Comparison of ENCODE assay signal across 27 mouse cellular contexts in the genomic region with DNA sequence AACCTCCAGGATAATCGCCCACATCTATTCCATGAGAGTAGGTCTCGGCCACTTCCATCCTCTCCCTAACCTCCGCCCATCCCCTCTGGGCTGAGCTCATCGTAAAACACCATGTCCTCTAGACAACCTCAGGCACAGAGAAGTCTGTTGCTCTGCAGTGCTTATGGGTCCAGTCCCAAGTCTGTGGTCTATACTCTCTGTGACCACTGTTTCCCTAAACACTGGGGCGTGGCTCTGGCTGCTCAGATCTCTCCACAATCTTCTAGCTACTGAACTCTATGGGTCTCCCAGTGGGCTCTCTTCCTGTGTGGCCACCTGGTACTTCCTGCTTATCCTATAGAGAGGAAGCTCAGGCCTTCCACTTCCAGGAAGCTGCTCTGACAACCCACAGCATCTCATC. TPM values are rescaled to one million over a fixed set of nuclear protein-coding genes. Genes with fewer than 3 reads are reported as not detected.
DNase-seq lines count a peak whose midpoint lies in the region; ATAC-seq and TF ChIP-seq lines count a peak whose summit lies in the region.
"Had no signal": no experiment of that assay in that cellular context is flagged by ENCODE, and none has a peak within 500 bp of the region (broad histone marks: within the 10 kb centered on the region; RNA-seq: fewer than 3 reads in every experiment).

No protein-coding gene starts in this region.

- no peak for DNase-seq in embryonic facial prominence, embryonic 14.5 days (ENCODE audit: low spot score)
- no peak for DNase-seq in embryonic facial prominence, embryonic 10.5 days (ENCODE audit: low spot score)
- DNase-seq in stomach, postnatal 0 days (ENCODE audit: low spot score) = no peak
- no peak for DNase-seq in midbrain, postnatal 0 days (ENCODE audit: low spot score)
- DNase-seq in forebrain, embryonic 14.5 days (ENCODE audit: low spot score) = no peak
- DNase-seq: adrenal gland, postnatal 25 days; cerebellum, adult 18-20 months; cerebellum, adult 9-11 months; cerebellum, postnatal 36 days; gastrocnemius, adult 2 months; gastrocnemius, postnatal 25 days; heart, adult 18-20 months; heart, postnatal 10 days had no signal

- H3K4me3 ChIP-seq in embryonic facial prominence, embryonic 14.5 days (ENCODE audit: low read depth, low read length) = no peak overlapping the region
- no peak overlapping the region for H3K4me3 ChIP-seq in embryonic facial prominence, embryonic 10.5 days
- H3K4me3 ChIP-seq in stomach, embryonic 15.5 days (replicated peaks) = no peak overlapping the region
- no peak overlapping the region for H3K4me3 ChIP-seq in stomach, postnatal 0 days (ENCODE audit: low read depth, low read length)
- no peak overlapping the region for H3K4me3 ChIP-seq in stomach, embryonic 16.5 days (replicated peaks; ENCODE audit: low read length)
- no peak overlapping the region for H3K4me3 ChIP-seq in midbrain, postnatal 0 days (ENCODE audit: low read depth, low read length)
- H3K4me3 ChIP-seq in forebrain, embryonic 14.5 days (ENCODE audit: low read depth, low read length) = no peak overlapping the region
- H3K4me3 ChIP-seq: gastrocnemius, adult 2 months; heart, embryonic 10.5 days; hindbrain, embryonic 10.5 days had no signal

- TF ChIP-seq EP300 in stomach, postnatal 0 days (optimal IDR thresholded peaks at IDR 0.05) = no peak

- no peak for TF ChIP-seq CTCF in stomach, postnatal 0 days (IDR thresholded peaks at IDR 0.05; ENCODE audit: low read depth)
- TF ChIP-seq CTCF in midbrain, postnatal 0 days (IDR thresholded peaks at IDR 0.05) = no peak

- H3K27me3 ChIP-seq in embryonic facial prominence, embryonic 14.5 days (replicated peaks; ENCODE audit: control insufficient read depth, insufficient read depth, low read length) = no peaks in the 10 kb centered on the region
- peaks cover 8% of the 10 kb centered on the region for H3K27me3 ChIP-seq in embryonic facial prominence, embryonic 10.5 days (replicated peaks; ENCODE audit: low read depth, poor library complexity, severe bottlenecking)
- H3K27me3 ChIP-seq in stomach, embryonic 15.5 days (replicated peaks) = no peaks in the 10 kb centered on the region
- no peaks in the 10 kb centered on the region for H3K27me3 ChIP-seq in stomach, postnatal 0 days (ENCODE audit: control insufficient read depth, insufficient read depth, low read length)
- H3K27me3 ChIP-seq in stomach, embryonic 16.5 days (ENCODE audit: control insufficient read depth, insufficient read depth, low read length) = no peaks in the 10 kb centered on the region
- no peaks in the 10 kb centered on the region for H3K27me3 ChIP-seq in midbrain, postnatal 0 days (ENCODE audit: insufficient read depth, low read length)
- H3K27me3 ChIP-seq in forebrain, embryonic 14.5 days (replicated peaks; ENCODE audit: control insufficient read depth, insufficient read depth, low read length) = no peaks in the 10 kb centered on the region
- H3K27me3 ChIP-seq: CH12.LX, Patski had no signal

- no peak overlapping the region for H3K4me2 ChIP-seq in embryonic facial prominence, embryonic 14.5 days (ENCODE audit: low read depth, low read length)
- H3K4me2 ChIP-seq in stomach, embryonic 15.5 days = no peak overlapping the region
- H3K4me2 ChIP-seq in stomach, postnatal 0 days (replicated peaks; ENCODE audit: low read depth) = no peak overlapping the region
- no peak overlapping the region for H3K4me2 ChIP-seq in stomach, embryonic 16.5 days (ENCODE audit: low read depth, low read length)
- no peak overlapping the region for H3K4me2 ChIP-seq in midbrain, postnatal 0 days (ENCODE audit: low read depth, low read length, poor library complexity, severe bottlenecking)
- no peak overlapping the region for H3K4me2 ChIP-seq in forebrain, embryonic 14.5 days (ENCODE audit: low read length)
- H3K4me2 ChIP-seq: hindbrain, embryonic 14.5 days had no signal

- H3K9ac ChIP-seq in embryonic facial prominence, embryonic 14.5 days (ENCODE audit: low read depth, low read length) = no peak overlapping the region
- no peak overlapping the region for H3K9ac ChIP-seq in stomach, embryonic 15.5 days
- H3K9ac ChIP-seq in stomach, postnatal 0 days (ENCODE audit: low read length) = no peak overlapping the region
- H3K9ac ChIP-seq in stomach, embryonic 16.5 days (ENCODE audit: low read length) = no peak overlapping the region
- no peak overlapping the region for H3K9ac ChIP-seq in midbrain, postnatal 0 days (replicated peaks; ENCODE audit: low read length, poor library complexity, severe bottlenecking)
- H3K9ac ChIP-seq in forebrain, embryonic 14.5 days (ENCODE audit: low read length) = no peak overlapping the region
- H3K9ac ChIP-seq: hindbrain, embryonic 14.5 days had no signal

- H3K36me3 ChIP-seq in embryonic facial prominence, embryonic 14.5 days (ENCODE audit: control insufficient read depth, insufficient read depth, low read length) = no peaks in the 10 kb centered on the region
- H3K36me3 ChIP-seq in embryonic facial prominence, embryonic 10.5 days (replicated peaks) = no peaks in the 10 kb centered on the region
- no peaks in the 10 kb centered on the region for H3K36me3 ChIP-seq in stomach, embryonic 15.5 days
- no peaks in the 10 kb centered on the region for H3K36me3 ChIP-seq in stomach, postnatal 0 days (ENCODE audit: control insufficient read depth, insufficient read depth, low read length)
- H3K36me3 ChIP-seq in stomach, embryonic 16.5 days (ENCODE audit: control insufficient read depth, insufficient read depth, low read length) = no peaks in the 10 kb centered on the region
- no peaks in the 10 kb centered on the region for H3K36me3 ChIP-seq in midbrain, postnatal 0 days (ENCODE audit: insufficient read depth, low read length)
- no peaks in the 10 kb centered on the region for H3K36me3 ChIP-seq in forebrain, embryonic 14.5 days (ENCODE audit: control insufficient read depth, insufficient read depth, low read length)
- H3K36me3 ChIP-seq: heart, embryonic 10.5 days; hindbrain, embryonic 10.5 days had no signal

- H3K27ac ChIP-seq in embryonic facial prominence, embryonic 14.5 days (replicated peaks; ENCODE audit: low read depth, low read length) = no peak overlapping the region
- no peak overlapping the region for H3K27ac ChIP-seq in embryonic facial prominence, embryonic 10.5 days (replicated peaks)
- H3K27ac ChIP-seq in stomach, embryonic 15.5 days = no peak overlapping the region
- no peak overlapping the region for H3K27ac ChIP-seq in stomach, postnatal 0 days (replicated peaks)
- H3K27ac ChIP-seq in stomach, embryonic 16.5 days (ENCODE audit: low read length) = no peak overlapping the region; the same call in 1 of the 2 replicates
- no peak overlapping the region for H3K27ac ChIP-seq in midbrain, postnatal 0 days (ENCODE audit: low read depth, low read length)
- H3K27ac ChIP-seq in forebrain, embryonic 14.5 days (ENCODE audit: low read depth, low read length) = no peak overlapping the region
- H3K27ac ChIP-seq: gastrocnemius, adult 2 months; heart, embryonic 10.5 days; hindbrain, embryonic 10.5 days; hindbrain, embryonic 14.5 days had no signal

- 76% methylated on average over 5 of the region's 5 CpGs for WGBS in embryonic facial prominence, embryonic 14.5 days
- 90% methylated on average over 5 of the region's 5 CpGs for WGBS in embryonic facial prominence, embryonic 10.5 days
- 88% methylated on average over 5 of the region's 5 CpGs for WGBS in stomach, embryonic 15.5 days
- 87% methylated on average over 5 of the region's 5 CpGs for WGBS in stomach, postnatal 0 days
- WGBS in stomach, embryonic 16.5 days = 84% methylated on average over 5 of the region's 5 CpGs
- 93% methylated on average over 5 of the region's 5 CpGs for WGBS in midbrain, postnatal 0 days
- 93% methylated on average over 5 of the region's 5 CpGs for WGBS in forebrain, embryonic 14.5 days

- ATAC-seq in embryonic facial prominence, embryonic 14.5 days (ENCODE audit: low read depth) = peak; percentile 18; the same call in 1 of the 2 replicates
- ATAC-seq in stomach, embryonic 15.5 days (ENCODE audit: insufficient read depth, low FRiP score, low read depth) = peak; percentile 22; the same call in 1 of the 2 replicates
- no peak for ATAC-seq in stomach, postnatal 0 days (ENCODE audit: low FRiP score, low TSS enrichment)
- ATAC-seq in hematopoietic stem cell, adult 5-6 weeks (replicated peaks in 1 of 2; ENCODE audit: insufficient read depth in 1 of 2, low FRiP score in 2 of 2, low TSS enrichment in 1 of 2, low read depth in 1 of 2, poor library complexity in 2 of 2, severe bottlenecking in 2 of 2) = peak; percentile 43 to 44
- 0 out of 2 replicates have a peak, but pooled peaks have one; percentile 6 for ATAC-seq in stomach, embryonic 16.5 days (ENCODE audit: insufficient read depth, low FRiP score)
- ATAC-seq in midbrain, postnatal 0 days (ENCODE audit: low FRiP score) = no peak
- ATAC-seq in forebrain, embryonic 14.5 days = no peak
- ATAC-seq: activated CD4-positive, CD25-positive, alpha-beta regulatory T cell, adult 4 months; Patski had no signal

- no peaks in the 10 kb centered on the region for H3K9me3 ChIP-seq in embryonic facial prominence, embryonic 14.5 days (ENCODE audit: control insufficient read depth, low read length)
- H3K9me3 ChIP-seq in embryonic facial prominence, embryonic 10.5 days = no peaks in the 10 kb centered on the region
- H3K9me3 ChIP-seq in stomach, embryonic 15.5 days = no peaks in the 10 kb centered on the region
- no peaks in the 10 kb centered on the region for H3K9me3 ChIP-seq in stomach, postnatal 0 days (ENCODE audit: control insufficient read depth, low read length)
- H3K9me3 ChIP-seq in stomach, embryonic 16.5 days (replicated peaks; ENCODE audit: control insufficient read depth, low read length) = no peaks in the 10 kb centered on the region
- no peaks in the 10 kb centered on the region for H3K9me3 ChIP-seq in midbrain, postnatal 0 days (ENCODE audit: low read length)
- H3K9me3 ChIP-seq in forebrain, embryonic 14.5 days (replicated peaks; ENCODE audit: control insufficient read depth, low read length) = no peaks in the 10 kb centered on the region
- H3K9me3 ChIP-seq: heart, embryonic 10.5 days; hindbrain, embryonic 10.5 days had no signal

- H3K4me1 ChIP-seq in embryonic facial prominence, embryonic 14.5 days (ENCODE audit: control insufficient read depth, insufficient read depth, low read length) = peaks cover 6% of the 10 kb centered on the region
- H3K4me1 ChIP-seq in embryonic facial prominence, embryonic 10.5 days = peaks cover 13% of the 10 kb centered on the region
- 0 out of 2 replicates have a peak, but pooled peaks cover 19% of the 10 kb centered on the region for H3K4me1 ChIP-seq in stomach, embryonic 15.5 days
- no peaks in the 10 kb centered on the region for H3K4me1 ChIP-seq in stomach, postnatal 0 days (replicated peaks; ENCODE audit: control insufficient read depth, insufficient read depth)
- H3K4me1 ChIP-seq in stomach, embryonic 16.5 days (ENCODE audit: control insufficient read depth, insufficient read depth, low read length) = peaks cover 17% of the 10 kb centered on the region
- H3K4me1 ChIP-seq in midbrain, postnatal 0 days (ENCODE audit: insufficient read depth, low read length) = no peaks in the 10 kb centered on the region; the same call in 1 of the 2 replicates
- no peaks in the 10 kb centered on the region for H3K4me1 ChIP-seq in forebrain, embryonic 14.5 days (ENCODE audit: control insufficient read depth, insufficient read depth, low read length)
- H3K4me1 ChIP-seq: heart, embryonic 10.5 days had no signal

RNA-seq across cellular contexts. Expression of gene Map3k14, which starts 13.7 kb away (rescaled TPM):
- 4.6 and 5.1 TPM in 2 replicates for polyA plus RNA-seq in embryonic facial prominence, embryonic 14.5 days (2014; fragmentation: Nextera tagmentation; extraction: Ambion mirVana)
- polyA plus RNA-seq in embryonic facial prominence, embryonic 10.5 days (2016; fragmentation: Nextera tagmentation; extraction: Ambion mirVana) = 3.1 and 3.2 TPM in 2 replicates
- polyA plus RNA-seq in stomach, embryonic 15.5 days (2015; fragmentation: Nextera tagmentation; extraction: Ambion mirVana) = 3.6 and 3.8 TPM in 2 replicates
- 1.6 TPM in 2 replicates for polyA plus RNA-seq in stomach, postnatal 0 days (2015; fragmentation: Nextera tagmentation; extraction: Ambion mirVana)
- 4.4 and 10.6 TPM in 2 replicates for total RNA-seq in hematopoietic stem cell, adult 5-6 weeks (2017)
- polyA plus RNA-seq in stomach, embryonic 16.5 days (2015; fragmentation: Nextera tagmentation; extraction: Ambion mirVana) = 4.2 and 4.9 TPM in 2 replicates
- 4.8 and 6.1 TPM in 2 replicates for total RNA-seq in midbrain, postnatal 0 days (2014; rRNA removed)
- polyA plus RNA-seq in midbrain, postnatal 0 days (2015; fragmentation: Nextera tagmentation; extraction: Ambion mirVana) = 1.5 and 1.7 TPM in 2 replicates
- 1.7 and 2.7 TPM in 2 replicates for polyA plus RNA-seq in forebrain, embryonic 14.5 days (2014; fragmentation: Nextera tagmentation; extraction: Ambion mirVana)

RNA-seq across cellular contexts. Expression of gene Spata32, which starts 35.4 kb away (rescaled TPM):
- not detected in 2 replicates for polyA plus RNA-seq in embryonic facial prominence, embryonic 14.5 days (2014; fragmentation: Nextera tagmentation; extraction: Ambion mirVana)
- polyA plus RNA-seq in embryonic facial prominence, embryonic 10.5 days (2016; fragmentation: Nextera tagmentation; extraction: Ambion mirVana) = not detected in 2 replicates
- polyA plus RNA-seq in stomach, embryonic 15.5 days (2015; fragmentation: Nextera tagmentation; extraction: Ambion mirVana) = not detected in 2 replicates
- not detected in 2 replicates for polyA plus RNA-seq in stomach, postnatal 0 days (2015; fragmentation: Nextera tagmentation; extraction: Ambion mirVana)
- not detected in 2 replicates for total RNA-seq in hematopoietic stem cell, adult 5-6 weeks (2017)
- not detected in 2 replicates for polyA plus RNA-seq in stomach, embryonic 16.5 days (2015; fragmentation: Nextera tagmentation; extraction: Ambion mirVana)
- 1.4 and 1.9 TPM in 2 replicates for total RNA-seq in midbrain, postnatal 0 days (2014; rRNA removed)
- polyA plus RNA-seq in midbrain, postnatal 0 days (2015; fragmentation: Nextera tagmentation; extraction: Ambion mirVana) = 1.2 and 1.5 TPM in 2 replicates
- not detected in 2 replicates for polyA plus RNA-seq in forebrain, embryonic 14.5 days (2014; fragmentation: Nextera tagmentation; extraction: Ambion mirVana)
- total RNA-seq: adrenal gland, adult 18-20 months; adrenal gland, postnatal 25 days; CH12.LX; gastrocnemius, adult 2 months; gastrocnemius, postnatal 25 days; heart, adult 18-20 months; heart, postnatal 10 days had no signal
- polyA plus RNA-seq: activated CD4-positive, CD25-positive, alpha-beta regulatory T cell, adult 4 months; C2C12; embryonic facial prominence, embryonic 11.5 days; forebrain, embryonic 11.5 days; heart, embryonic 10.5 days; heart, embryonic 14.5 days; hindbrain, embryonic 10.5 days; Patski had no signal

RNA-seq across cellular contexts. Expression of gene 1700023F06Rik, which starts 45.2 kb away (rescaled TPM):
- polyA plus RNA-seq in embryonic facial prominence, embryonic 14.5 days (2014; fragmentation: Nextera tagmentation; extraction: Ambion mirVana) = 1.0 and 1.6 TPM in 2 replicates
- polyA plus RNA-seq in embryonic facial prominence, embryonic 10.5 days (2016; fragmentation: Nextera tagmentation; extraction: Ambion mirVana) = 0.47 and 0.49 TPM in 2 replicates
- 1.0 and 1.4 TPM in 2 replicates for polyA plus RNA-seq in stomach, embryonic 15.5 days (2015; fragmentation: Nextera tagmentation; extraction: Ambion mirVana)
- 1.0 and 1.7 TPM in 2 replicates for polyA plus RNA-seq in stomach, postnatal 0 days (2015; fragmentation: Nextera tagmentation; extraction: Ambion mirVana)
- total RNA-seq in hematopoietic stem cell, adult 5-6 weeks (2017) = not detected in 2 replicates
- 0.67 and 0.83 TPM in 2 replicates for polyA plus RNA-seq in stomach, embryonic 16.5 days (2015; fragmentation: Nextera tagmentation; extraction: Ambion mirVana)
- 0.61 TPM in 1 of 2 replicates, not detected in the other for total RNA-seq in midbrain, postnatal 0 days (2014; rRNA removed)
- polyA plus RNA-seq in midbrain, postnatal 0 days (2015; fragmentation: Nextera tagmentation; extraction: Ambion mirVana) = 4.3 and 4.9 TPM in 2 replicates
- 0.78 and 1.2 TPM in 2 replicates for polyA plus RNA-seq in forebrain, embryonic 14.5 days (2014; fragmentation: Nextera tagmentation; extraction: Ambion mirVana)
- total RNA-seq: adrenal gland, postnatal 25 days; CH12.LX; gastrocnemius, adult 2 months; gastrocnemius, postnatal 25 days; heart, adult 18-20 months; heart, postnatal 10 days had no signal
- polyA plus RNA-seq: activated CD4-positive, CD25-positive, alpha-beta regulatory T cell, adult 4 months had no signal

Comparison
In these comparisons a context has a peak if more than half of its experiments do, and no peak if none do; other contexts are left out.
1. ATAC-seq: peak in embryonic facial prominence, embryonic 14.5 days (single experiment), stomach, embryonic 15.5 days (single experiment), hematopoietic stem cell, adult 5-6 weeks (2 of 2) and stomach, embryonic 16.5 days (single experiment); none in stomach, postnatal 0 days (single experiment), midbrain, postnatal 0 days (single experiment) and forebrain, embryonic 14.5 days (single experiment).